Mouse (Mus musculus): ENCODE measurements around the gene Asb6.

Gene Asb6

DNA sequence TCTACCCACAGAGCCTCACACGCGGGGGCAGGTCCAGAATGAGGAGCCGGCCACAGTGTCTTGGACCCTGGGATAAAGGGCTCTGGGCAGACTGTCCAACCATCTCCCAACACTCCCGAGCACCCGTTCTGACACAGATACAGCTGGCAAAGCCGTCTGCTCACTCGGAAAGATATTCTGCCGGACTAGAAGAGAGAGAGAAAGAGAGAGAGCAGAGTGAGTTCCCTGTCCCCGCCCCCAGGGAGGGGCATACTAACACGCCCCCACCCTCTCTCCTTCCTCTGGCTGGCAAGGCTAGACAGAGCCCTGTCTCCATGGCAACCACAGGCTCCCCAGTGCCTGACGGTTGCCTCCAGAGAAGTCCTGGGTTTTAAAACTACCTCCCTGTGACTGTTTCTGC, 33.8 kb downstream of the Asb6 start:
- DNase-seq (ENCODE audit: extremely low spot score, low spot score) = peak; percentile 80

GRCm38 (mm10) chr2:30795889-30796275, 34.3 kb downstream of the Asb6 start:
- DNase-seq (ENCODE audit: extremely low spot score, low spot score) = peak; percentile 21

DNA sequence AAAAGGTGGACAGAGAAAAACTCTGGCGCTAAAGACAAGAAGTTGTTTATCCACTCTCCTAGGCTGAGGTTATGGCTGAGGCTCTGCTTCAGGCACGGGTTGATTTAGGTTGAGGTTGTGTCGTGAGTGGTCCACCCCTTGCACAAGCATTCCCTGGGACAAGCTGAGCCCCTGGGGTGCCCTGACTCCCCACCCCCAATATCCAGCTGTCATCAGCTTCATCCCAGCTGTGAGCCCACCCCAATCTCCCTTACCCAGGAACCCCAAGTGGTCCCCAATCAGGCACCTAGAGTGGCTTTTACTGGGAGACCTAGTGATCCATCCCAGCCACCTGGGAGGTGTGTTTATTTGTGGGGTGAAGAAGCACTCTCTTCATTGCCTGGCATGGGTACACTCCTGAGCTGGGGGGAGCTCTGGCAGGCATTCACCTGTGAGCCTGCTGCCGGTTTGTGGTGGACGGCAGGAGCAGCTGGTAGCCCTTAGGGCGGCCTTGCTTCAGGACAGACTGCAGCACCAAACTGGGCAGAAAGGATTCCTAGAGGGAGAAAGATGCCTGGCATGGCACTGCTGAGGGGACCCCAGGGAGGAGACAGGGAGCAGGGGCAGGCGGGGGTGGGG, 34.8 kb downstream of the Asb6 start:
- peak; percentile 20 for DNase-seq (ENCODE audit: extremely low spot score, low spot score)

DNA sequence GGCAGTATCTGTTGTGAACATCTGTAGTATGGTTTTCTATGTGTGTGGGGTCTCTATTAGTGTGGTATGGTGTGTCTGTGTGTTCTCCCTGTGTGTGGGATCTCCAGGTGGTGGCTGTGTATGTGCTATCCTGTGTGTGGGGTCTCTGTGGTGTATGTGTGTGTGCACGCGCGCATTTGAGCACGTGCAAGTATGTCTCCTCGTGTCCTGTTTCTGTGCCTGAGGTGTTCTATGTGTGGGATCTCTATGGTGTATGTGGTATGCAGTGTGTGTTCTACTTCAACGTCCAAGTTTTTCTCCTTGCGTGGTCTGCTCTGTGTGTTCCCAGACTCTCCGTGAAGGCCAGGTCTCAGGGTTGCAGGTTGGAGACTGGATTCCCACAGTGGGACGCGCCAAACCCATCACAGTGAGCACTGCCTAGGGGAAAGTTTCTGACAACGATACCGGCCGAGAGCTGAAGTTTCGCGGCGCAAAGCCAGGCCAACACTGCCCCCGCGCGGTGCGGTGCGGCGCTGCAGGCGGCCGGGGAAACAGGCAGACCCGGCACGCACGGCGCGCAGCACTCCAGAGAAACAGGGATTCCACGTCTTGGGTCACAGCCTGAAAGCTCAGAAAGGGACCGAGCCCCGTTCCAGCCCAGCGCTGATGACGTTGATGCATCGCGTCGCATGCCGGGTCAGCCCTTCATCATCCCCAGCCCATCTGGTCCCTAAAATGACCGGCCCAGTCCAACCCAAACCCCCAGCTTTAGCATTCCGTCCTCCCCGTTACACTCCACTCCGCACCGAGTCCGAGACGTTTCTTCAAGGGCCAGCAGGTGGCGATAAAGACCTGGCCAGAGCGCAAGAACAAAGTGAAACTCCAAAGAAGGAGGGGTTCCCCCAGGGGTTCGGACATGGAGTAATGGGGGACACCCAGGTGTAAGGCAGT, 35.7 kb downstream of the Asb6 start:
- peak; percentile 99 for DNase-seq (ENCODE audit: extremely low spot score, low spot score)

GRCm38 (mm10) chr2:30792061-30792460, 38.1 kb downstream of the Asb6 start:
- DNase-seq (ENCODE audit: extremely low spot score, low spot score) = no peak

- DNase-seq (ENCODE audit: extremely low spot score, low spot score) = no peak
Observed at GRCm38 (mm10) chr2:30787466-30787865, 42.7 kb downstream of the Asb6 start.

GRCm38 (mm10) chr2:30784078-30784994, 45.8 kb downstream of the Asb6 start:
- peak; percentile 80 for DNase-seq (ENCODE audit: extremely low spot score, low spot score)

GRCm38 (mm10) chr2:30783346-30783745, 46.8 kb downstream of the Asb6 start:
- peak; percentile 82 for DNase-seq (ENCODE audit: extremely low spot score, low spot score)

- no peak for DNase-seq (ENCODE audit: extremely low spot score, low spot score)
Observed at GRCm38 (mm10) chr2:30782312-30783290, 47.5 kb downstream of the Asb6 start.

- peak; percentile 80 for DNase-seq (ENCODE audit: extremely low spot score, low spot score)
Observed at GRCm38 (mm10) chr2:30779241-30779640, 50.9 kb downstream of the Asb6 start.

DNA sequence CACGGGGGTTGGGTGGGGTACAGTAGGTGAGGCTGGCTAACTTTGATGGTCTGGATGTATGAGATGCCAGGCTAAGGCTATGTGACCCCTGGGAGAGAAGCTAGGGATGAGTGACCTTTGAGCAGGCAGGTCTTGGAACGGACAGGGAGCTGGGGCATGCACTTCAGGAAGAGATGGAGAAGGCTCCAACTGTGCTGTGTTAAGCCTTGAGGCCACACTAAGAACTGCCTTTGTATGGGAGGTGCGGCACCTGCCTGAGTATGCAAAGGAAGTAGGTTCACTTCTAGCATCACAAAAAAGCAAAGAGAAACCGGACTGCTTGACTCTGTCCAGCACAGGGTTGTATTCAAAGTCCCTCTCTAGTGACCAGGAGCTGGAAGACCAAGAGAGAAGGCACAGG, 51.9 kb downstream of the Asb6 start:
- DNase-seq (ENCODE audit: extremely low spot score, low spot score) = no peak

GRCm38 (mm10) chr2:30777266-30777665, 52.9 kb downstream of the Asb6 start:
- no peak for DNase-seq (ENCODE audit: extremely low spot score, low spot score)

DNA sequence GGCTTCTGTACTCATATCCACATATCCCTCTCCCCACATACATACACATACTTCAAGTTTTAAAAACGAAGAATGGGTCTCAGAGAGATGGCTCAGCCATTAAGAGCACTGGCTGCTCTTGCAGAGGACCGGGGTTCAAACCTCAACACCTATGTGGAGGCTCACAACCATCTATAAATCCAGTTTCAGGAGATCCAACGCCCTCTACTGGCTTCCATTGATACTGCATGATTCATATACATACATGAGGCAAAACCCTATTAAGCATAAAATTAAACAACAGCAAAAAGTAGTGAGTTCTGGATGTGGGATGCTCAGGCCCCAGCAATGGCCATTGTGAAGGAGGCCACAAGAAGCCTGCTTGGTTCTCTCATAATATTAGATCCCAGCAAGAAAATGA, 54.2 kb downstream of the Asb6 start:
- DNase-seq (ENCODE audit: extremely low spot score, low spot score) = no peak

DNA sequence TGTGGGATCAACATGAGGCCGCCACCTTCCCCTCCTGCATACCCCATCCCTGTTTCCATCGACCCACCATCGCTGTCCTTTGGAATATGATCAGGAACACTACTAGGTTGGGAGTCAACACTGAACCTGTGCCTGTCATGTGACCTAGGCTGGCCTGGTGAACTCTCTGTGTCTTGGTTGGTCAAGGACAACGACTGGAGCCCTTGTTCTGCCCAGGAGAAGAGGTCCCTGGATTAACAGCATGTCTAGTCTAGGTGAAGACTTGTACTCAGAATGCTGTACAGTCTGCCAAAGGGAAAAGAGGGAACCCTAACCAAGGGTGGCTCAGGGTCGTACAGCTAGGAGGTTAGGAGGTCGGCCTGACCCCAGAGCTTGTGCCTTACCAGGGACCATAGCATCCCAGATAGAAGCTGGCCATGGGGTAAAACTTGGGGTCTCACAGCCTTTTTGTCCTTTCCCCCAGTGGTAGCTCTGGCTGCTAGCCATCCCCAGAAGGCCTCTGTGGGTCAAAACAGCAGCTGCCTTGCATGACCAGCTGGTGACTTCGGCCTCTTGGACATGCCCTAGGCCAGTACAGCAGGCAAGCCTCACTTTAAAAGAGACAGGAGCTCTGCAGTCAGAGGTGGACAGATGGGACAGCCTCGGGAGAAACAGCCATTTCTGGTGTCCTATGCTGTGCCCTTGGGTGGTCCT, 56.7 kb downstream of the Asb6 start:
- no peak for DNase-seq (ENCODE audit: extremely low spot score, low spot score)
